26 mouse cellular contexts compared by ENCODE assay signal in genomic region chr8:115420131-115420530, GRCm38 (mm10).
"Had no signal": no experiment of that assay in that cellular context is flagged by ENCODE, and none has a peak within 500 bp of the region (broad histone marks: within the 10 kb centered on the region; RNA-seq: fewer than 3 reads in every experiment).

No protein-coding gene starts in this region.

- H3K27ac ChIP-seq: kidney, embryonic 15.5 days; layer of hippocampus, adult 2 months; limb, embryonic 10.5 days; limb, embryonic 13.5 days; liver, embryonic 12.5 days; liver, embryonic 15.5 days; lung, embryonic 15.5 days; midbrain, embryonic 10.5 days; midbrain, embryonic 13.5 days; stomach, embryonic 15.5 days had no signal

- ATAC-seq: liver, embryonic 12.5 days; midbrain, embryonic 13.5 days; midbrain, embryonic 16.5 days had no signal

- H3K4me1 ChIP-seq: kidney, embryonic 15.5 days; limb, embryonic 13.5 days; liver, embryonic 15.5 days; lung, embryonic 15.5 days; megakaryocyte, embryonic 14.5 days; stomach, embryonic 15.5 days had no signal

- DNase-seq: kidney, adult 11 months; kidney, adult 8-10 months; kidney, postnatal 14 days; kidney, postnatal 4 days; layer of hippocampus, adult 9-11 months; liver; lung, adult 18-20 months; lung, postnatal 10 days; lung, postnatal 36 days; right cerebral cortex, postnatal 14 days; right cerebral cortex, postnatal 4 days; spleen, adult 18-20 months; thymus, postnatal 36 days had no signal

- H3K4me3 ChIP-seq: kidney, embryonic 15.5 days; layer of hippocampus, adult 2 months; limb, embryonic 10.5 days; limb, embryonic 13.5 days; liver, embryonic 12.5 days; liver, embryonic 15.5 days; lung, embryonic 15.5 days; megakaryocyte, embryonic 14.5 days; midbrain, embryonic 10.5 days; midbrain, embryonic 13.5 days; myocyte; stomach, embryonic 15.5 days had no signal
